Mouse (Mus musculus): ENCODE data around the gene Dgcr6.

DNA sequence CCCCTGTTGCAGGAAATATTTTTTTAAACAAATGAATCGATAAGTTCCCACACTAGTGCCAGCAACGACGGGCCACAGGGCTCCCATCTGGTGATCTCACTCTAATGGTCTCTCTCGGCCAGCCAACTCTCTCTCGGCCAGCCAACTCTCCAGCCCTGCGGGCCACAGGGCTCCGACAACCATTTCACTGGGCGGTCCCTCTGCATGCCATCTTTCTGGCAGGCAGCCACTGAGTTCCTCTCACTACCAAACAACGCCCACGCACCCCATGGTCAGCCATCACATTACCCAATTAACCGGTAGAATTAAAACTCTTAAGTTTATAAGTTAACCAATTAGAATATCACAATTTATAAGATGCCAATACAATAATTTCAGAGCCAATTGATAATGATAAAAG, 8.5 kb downstream of the Dgcr6 start:
- TF ChIP-seq POLR2A (IDR thresholded peaks at IDR 0.05; ENCODE audit: borderline replicate concordance, extremely low read depth, insufficient read depth, insufficient read length, poor library complexity, severe bottlenecking) (no peak), CTCF (IDR thresholded peaks at IDR 0.05; ENCODE audit: borderline replicate concordance, extremely low read depth, insufficient read depth, insufficient read length) (no peak)
